Mouse (Mus musculus) kidney, postnatal 0 days (tissue): ENCODE data around the gene Ankmy2. TPM values are rescaled to one million over a fixed set of nuclear protein-coding genes. Genes with fewer than 3 reads are reported as not detected.

Source experiments
- ATAC-seq: fragments of 200-750 bp; cut with Nextera tagmentation; replicated peaks from 2 replicates; pipeline ENCODE4 v1.8.0; 2017; ENCODE audit warnings: low read depth, moderate number of reproducible peaks, moderate TSS enrichment, moderate library complexity; ENCODE audit not compliant: low FRiP score
- DNase-seq: peaks from one replicate; pipeline ENCODE4 v3.0.0-alpha.2; 2016; ENCODE audit warnings: low spot score
- H3K27ac ChIP-seq: fragments of 300-500 bp; sonication (generic); 2 replicates; pipeline ENCODE4 v1.5.1; 2014; ENCODE audit warnings: mild to moderate bottlenecking
- H3K27me3 ChIP-seq: fragments of 300-500 bp; sonication (generic); 2 replicates; pipeline ENCODE4 v1.6.1; 2014; ENCODE audit warnings: low read length, mixed read lengths; ENCODE audit not compliant: insufficient read depth
- H3K36me3 ChIP-seq: fragments of 300-500 bp; sonication (generic); 2 replicates; pipeline ENCODE4 v1.6.1; 2014; ENCODE audit warnings: low read length, mixed read lengths; ENCODE audit not compliant: insufficient read depth
- H3K4me1 ChIP-seq: fragments of 300-500 bp; sonication (generic); replicated peaks from 2 replicates; pipeline ENCODE4 v1.6.1; 2014; ENCODE audit warnings: antibody characterized with exemption, low read length, mixed read lengths; ENCODE audit not compliant: insufficient read depth
- H3K4me2 ChIP-seq: fragments of 300-500 bp; sonication (generic); 2 replicates; pipeline ENCODE4 v1.6.1; 2014; ENCODE audit warnings: mild to moderate bottlenecking, low read length, moderate library complexity, mixed read lengths
- H3K4me3 ChIP-seq: fragments of 300-500 bp; sonication (generic); replicated peaks from 2 replicates; pipeline ENCODE4 v1.5.1; 2014; ENCODE audit warnings: low read depth, low read length
- H3K9ac ChIP-seq: fragments of 300-500 bp; sonication (generic); 2 replicates; pipeline ENCODE4 v1.6.1; 2014; ENCODE audit warnings: low read depth, low read length
- H3K9me3 ChIP-seq: fragments of 300-500 bp; sonication (generic); replicated peaks from 2 replicates; pipeline ENCODE4 v1.6.1; 2016; ENCODE audit warnings: low read length, inconsistent platforms, mixed read lengths
- CTCF ChIP-seq: IDR thresholded peaks from 2 replicates; pipeline ENCODE4 v1.5.1; 2016; ENCODE audit warnings: antibody characterized with exemption, low read depth, mild to moderate bottlenecking, moderate library complexity
- WGBS: fragments of 180-500 bp; shearing (Covaris S2); extraction: QIAGEN DNeasy Blood & Tissue Kit; methylation state at CpG from one replicate; pipeline ENCODE4 v1.1.7; 2014; 5-methylcytosine and 5-hydroxymethylcytosine counted together
- polyA plus RNA-seq: library from polyadenylated mRNA; unstranded; fragments of >200 nt; fragmentation: Nextera tagmentation; extraction: Ambion mirVana; gene quantifications from 2 replicates; pipeline ENCODE4 v1.2.1, GENCODE M21; 2015

Gene Ankmy2
- 35.4 and 40.1 TPM in 2 replicates for polyA plus RNA-seq

DNA sequence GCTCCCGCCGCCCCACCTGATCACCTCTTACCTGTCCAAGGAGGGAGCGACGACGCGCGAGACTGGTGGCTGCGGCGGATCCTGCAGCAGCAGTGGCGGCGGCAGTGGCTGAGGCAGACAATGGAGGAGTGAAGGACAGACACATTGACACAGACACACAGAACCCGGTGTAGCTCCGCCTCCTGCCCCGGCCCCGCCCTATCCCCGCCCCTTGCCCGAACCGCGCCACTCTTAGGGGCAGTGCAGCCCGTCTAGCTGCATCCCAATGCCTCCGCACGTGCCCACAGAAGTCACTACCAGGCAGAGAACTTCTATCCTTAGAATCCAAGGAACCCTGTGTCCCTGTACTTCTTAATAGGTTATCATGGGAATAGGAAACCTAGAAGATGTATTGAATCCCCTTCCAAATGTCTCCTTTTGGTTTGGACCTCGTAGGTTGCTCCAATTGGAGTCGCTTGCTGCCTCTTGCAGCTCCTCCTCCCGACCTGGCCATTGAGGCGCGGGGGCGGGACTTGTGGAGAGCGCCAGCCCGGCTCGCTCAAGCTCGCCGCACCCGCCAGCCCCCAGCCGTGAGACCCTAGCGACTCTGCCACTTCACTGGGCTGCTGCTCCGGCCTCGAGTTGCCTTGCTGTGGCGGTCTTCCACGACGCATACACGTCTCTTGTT is at the start of gene Ankmy2:
Gene Ankmy2 (plus strand): TSS at position 478 of the 667 bp plus-strand sequence.
- no peaks in the 10 kb centered on the region for H3K36me3 ChIP-seq
- H3K4me2 ChIP-seq, result peak within 1 kb of the TSS; percentile 91
- peak within 1 kb of the TSS; percentile 86 for H3K4me3 ChIP-seq
- WGBS, result under 1% methylated on average over 42 of the region's 42 CpGs
- peak within 1 kb of the TSS; percentile 93 for H3K27ac ChIP-seq
- TF ChIP-seq CTCF, result no peak
- DNase-seq (peak; percentile 97), ATAC-seq (peak; percentile 97)
- H3K9ac ChIP-seq, result peak within 1 kb of the TSS; percentile 81
- H3K9me3 ChIP-seq, result no peaks in the 10 kb centered on the region
- H3K27me3 ChIP-seq, result no peaks in the 10 kb centered on the region
- peaks cover 8% of the 10 kb centered on the region; the same call in 1 of the 2 replicates for H3K4me1 ChIP-seq

DNA sequence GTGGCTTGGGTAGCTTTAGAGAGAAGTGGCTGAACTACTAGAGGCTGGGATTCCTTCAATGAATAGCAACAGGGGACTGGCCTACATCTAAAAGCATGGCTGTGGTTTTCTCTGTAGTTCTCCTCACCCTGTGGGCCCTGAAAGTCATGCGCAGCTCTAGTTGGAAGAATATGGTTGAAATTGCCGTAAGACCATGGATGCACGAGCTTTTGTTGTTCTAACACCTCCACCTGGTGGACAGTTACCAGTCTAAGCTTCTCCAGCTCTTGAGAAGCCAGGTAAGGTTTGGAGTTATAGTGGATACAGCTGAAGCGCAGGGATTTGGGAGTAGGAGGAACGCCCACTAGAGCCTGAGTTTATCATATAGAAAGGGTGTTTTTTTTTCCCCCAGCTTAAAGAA is 48.5 kb upstream of the Ankmy2 start:
- DNase-seq (no peak), ATAC-seq (no peak)
- Histone ChIP-seq H3K36me3 (peaks cover 45% of the 10 kb centered on the region), H3K9me3 (no peaks in the 10 kb centered on the region), H3K4me2 (no peak overlapping the region), H3K27ac (no peak overlapping the region), H3K27me3 (no peaks in the 10 kb centered on the region), H3K9ac (no peak overlapping the region), H3K4me1 (no peaks in the 10 kb centered on the region), H3K4me3 (no peak overlapping the region)
- peak; percentile 51; the same call in 1 of the 2 replicates for TF ChIP-seq CTCF
- 95% methylated on average over 5 of the region's 5 CpGs for WGBS

DNA sequence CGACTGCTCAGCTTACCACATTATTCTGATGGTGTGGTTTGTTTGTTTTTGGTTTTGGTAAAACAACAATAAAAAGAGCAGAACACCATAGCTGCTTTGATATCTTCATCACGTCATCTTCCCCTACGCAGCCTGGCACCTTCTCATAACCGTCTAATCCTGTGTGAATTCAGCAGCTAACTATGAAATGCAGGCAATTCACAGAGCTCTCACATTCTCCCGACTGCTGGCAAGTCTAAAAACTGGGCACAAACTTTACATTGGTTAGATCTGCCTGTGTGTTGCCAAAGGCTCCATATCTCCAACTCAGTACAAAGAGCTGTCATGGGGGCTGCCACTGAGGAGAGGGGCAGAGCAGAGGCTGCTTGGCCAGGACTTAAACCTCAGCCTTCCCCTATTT is 46.5 kb upstream of the Ankmy2 start:
- WGBS, result 88% methylated on average over 5 of the region's 5 CpGs
- TF ChIP-seq CTCF, result no peak
- H3K9me3 ChIP-seq, result no peaks in the 10 kb centered on the region

DNA sequence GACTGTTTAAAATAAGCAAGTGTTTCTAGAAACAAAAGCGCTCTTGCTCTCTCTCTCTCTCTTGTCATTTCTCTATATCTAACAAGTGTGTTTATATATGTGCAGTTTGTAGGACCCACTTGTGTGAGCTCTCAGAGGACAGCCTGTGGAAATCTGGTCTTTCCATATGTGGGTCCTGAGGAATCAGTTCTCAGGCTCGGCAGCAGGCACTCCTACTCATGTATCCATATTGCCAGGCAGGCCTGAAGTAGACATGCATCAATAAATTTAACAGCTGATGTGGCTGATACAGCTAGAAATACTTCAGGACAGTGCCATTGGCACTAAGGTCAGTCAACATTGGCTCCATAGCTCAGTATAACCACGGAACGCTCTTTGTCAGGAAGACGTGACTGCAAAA is 45.8 kb upstream of the Ankmy2 start:
- H3K36me3 ChIP-seq, result peaks cover 48% of the 10 kb centered on the region
- H3K27ac ChIP-seq, result no peak overlapping the region
- no peak overlapping the region for H3K4me2 ChIP-seq
- no peak for TF ChIP-seq CTCF
- H3K27me3 ChIP-seq, result no peaks in the 10 kb centered on the region
- H3K4me3 ChIP-seq, result no peak overlapping the region
- DNase-seq, result no peak
- WGBS, result 85% methylated on average over 5 of the region's 5 CpGs
- no peak overlapping the region for H3K9ac ChIP-seq
- no peaks in the 10 kb centered on the region for H3K9me3 ChIP-seq
- no peak for ATAC-seq
- H3K4me1 ChIP-seq, result no peaks in the 10 kb centered on the region

More for the DNA sequence above, 46.5 kb upstream of the Ankmy2 start:
- H3K27me3 ChIP-seq, result no peaks in the 10 kb centered on the region
- no peaks in the 10 kb centered on the region for H3K4me1 ChIP-seq
- H3K27ac ChIP-seq, result no peak overlapping the region
- ATAC-seq, result no peak
- peaks cover 47% of the 10 kb centered on the region for H3K36me3 ChIP-seq
- DNase-seq, result no peak
- H3K4me2 ChIP-seq, result no peak overlapping the region
- H3K4me3 ChIP-seq, result no peak overlapping the region
- no peak overlapping the region for H3K9ac ChIP-seq

DNA sequence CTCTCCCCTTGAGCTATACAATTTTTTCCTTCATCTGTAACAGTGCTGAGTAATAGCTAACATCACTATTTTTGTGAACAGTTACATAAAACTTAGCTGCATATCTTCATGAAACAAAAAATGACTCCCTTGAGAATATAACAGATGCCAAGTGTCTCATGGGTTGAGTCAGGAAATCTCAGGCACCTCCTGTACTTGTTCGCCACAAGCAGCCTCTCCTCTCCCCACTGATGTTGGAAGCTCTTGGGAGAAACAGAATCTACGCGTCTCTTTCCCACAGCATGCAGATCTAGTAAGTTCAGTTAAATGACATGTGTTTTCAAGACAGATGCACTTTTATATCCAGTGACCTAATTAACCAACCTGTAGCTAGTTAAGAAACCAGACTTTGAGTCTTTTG is 44.8 kb upstream of the Ankmy2 start:
- Histone ChIP-seq H3K4me3 (no peak overlapping the region), H3K9ac (no peak overlapping the region), H3K36me3 (peaks cover 47% of the 10 kb centered on the region), H3K27me3 (no peaks in the 10 kb centered on the region), H3K4me1 (no peaks in the 10 kb centered on the region), H3K4me2 (no peak overlapping the region), H3K9me3 (no peaks in the 10 kb centered on the region), H3K27ac (no peak overlapping the region)
- WGBS, result 93% methylated on average over 3 of the region's 3 CpGs
- ATAC-seq (no peak), DNase-seq (no peak)
- TF ChIP-seq CTCF, result no peak

DNA sequence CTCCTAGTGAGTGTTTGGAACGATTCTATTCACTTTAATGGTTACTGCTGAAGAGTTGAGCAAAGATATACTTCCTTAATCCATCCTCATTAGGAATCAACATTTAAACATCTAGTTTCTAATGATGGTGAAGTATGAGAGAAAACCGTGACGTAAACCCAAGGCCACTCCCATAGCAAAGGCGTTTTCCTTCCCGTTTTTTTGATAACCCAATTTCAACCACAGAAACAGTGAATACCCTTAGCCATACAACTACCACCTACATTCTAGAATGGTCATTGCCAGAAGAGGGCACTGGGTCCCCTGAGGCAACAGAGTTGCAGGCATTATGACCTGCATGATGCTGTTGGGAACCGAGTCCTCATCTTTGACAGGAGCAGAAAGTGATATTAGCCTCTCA is 39.8 kb upstream of the Ankmy2 start:
- H3K27me3 ChIP-seq, result no peaks in the 10 kb centered on the region
- DNase-seq (no peak), ATAC-seq (no peak)
- no peaks in the 10 kb centered on the region for H3K4me1 ChIP-seq
- H3K9ac ChIP-seq, result no peak overlapping the region
- TF ChIP-seq CTCF, result no peak
- H3K4me3 ChIP-seq, result no peak overlapping the region
- no peaks in the 10 kb centered on the region for H3K9me3 ChIP-seq
- peaks cover 32% of the 10 kb centered on the region; the same call in 1 of the 2 replicates for H3K36me3 ChIP-seq
- WGBS, result 94% methylated on average over 6 of the region's 6 CpGs
- H3K27ac ChIP-seq, result no peak overlapping the region
- H3K4me2 ChIP-seq, result no peak overlapping the region
